Mouse (Mus musculus): ENCODE results near the gene Pkn1. TPM values are rescaled to one million over a fixed set of nuclear protein-coding genes. Genes with fewer than 3 reads are reported as not detected.

The Pkn1 gene
- polyA plus RNA-seq, 1 experiment from 2014 or later, result 37.0 TPM

GRCm38 (mm10) chr8:83741849-83742655 is 43.1 kb upstream of the Pkn1 start:
- no peaks in the 10 kb centered on the region for H3K36me3 ChIP-seq (ENCODE audit: control insufficient read depth, insufficient read depth)
- TF ChIP-seq CTCF (IDR thresholded peaks at IDR 0.05; ENCODE audit: low read depth), result no peak
- peak overlapping the region; percentile 88 for H3K4me2 ChIP-seq (replicated peaks; ENCODE audit: low read depth)
- H3K9ac ChIP-seq (ENCODE audit: low read depth, low read length), result no peak overlapping the region
- H3K4me3 ChIP-seq (ENCODE audit: low read depth, low read length), result no peak overlapping the region
- no peaks in the 10 kb centered on the region for H3K27me3 ChIP-seq (replicated peaks; ENCODE audit: control insufficient read depth, insufficient read depth, low read length)
- peak overlapping the region; percentile 81; the same call in 1 of the 2 replicates for H3K27ac ChIP-seq (ENCODE audit: low read depth, low read length)
- WGBS, result 76% methylated on average over 19 of the region's 19 CpGs
- no peaks in the 10 kb centered on the region for H3K9me3 ChIP-seq (ENCODE audit: control insufficient read depth)
- no peak for ATAC-seq
- H3K4me1 ChIP-seq (replicated peaks; ENCODE audit: control insufficient read depth, insufficient read depth, low read length), result 0 out of 2 replicates have a peak, but pooled peaks cover 3% of the 10 kb centered on the region

- Histone ChIP-seq H3K4me2 (replicated peaks; ENCODE audit: low read depth) (peak within 1 kb of the TSS; percentile 88), H3K9ac (ENCODE audit: low read depth, low read length) (peak within 1 kb of the TSS; percentile 65), H3K36me3 (ENCODE audit: control insufficient read depth, insufficient read depth) (no peaks in the 10 kb centered on the region), H3K4me3 (ENCODE audit: low read depth, low read length) (peak within 1 kb of the TSS; percentile 59), H3K9me3 (ENCODE audit: control insufficient read depth) (no peaks in the 10 kb centered on the region), H3K27me3 (replicated peaks; ENCODE audit: control insufficient read depth, insufficient read depth, low read length) (no peaks in the 10 kb centered on the region), H3K27ac (ENCODE audit: low read depth, low read length) (peak within 1 kb of the TSS; percentile 81), H3K4me1 (replicated peaks; ENCODE audit: control insufficient read depth, insufficient read depth, low read length) (0 out of 2 replicates have a peak, but pooled peaks cover 3% of the 10 kb centered on the region)
- WGBS, result 2% methylated on average over 51 of the region's 56 CpGs
- ATAC-seq, result peak; percentile 58
- peak; percentile 16; the same call in 1 of the 2 replicates for TF ChIP-seq CTCF (IDR thresholded peaks at IDR 0.05; ENCODE audit: low read depth)
Measured at GRCm38 (mm10) chr8:83740976-83741741, 42.2 kb upstream of the Pkn1 start, which contains the start of gene Adgre5. Adgre5 (minus strand) TSS chr8:83741326.

GRCm38 (mm10) chr8:83740586-83740975 is 41.6 kb upstream of the Pkn1 start:
- no peak; the same call in 1 of the 2 replicates for ATAC-seq
- Histone ChIP-seq H3K9me3 (ENCODE audit: control insufficient read depth) (no peaks in the 10 kb centered on the region), H3K4me1 (replicated peaks; ENCODE audit: control insufficient read depth, insufficient read depth, low read length) (0 out of 2 replicates have a peak, but pooled peaks cover 3% of the 10 kb centered on the region), H3K4me3 (ENCODE audit: low read depth, low read length) (peak overlapping the region; percentile 59), H3K27me3 (replicated peaks; ENCODE audit: control insufficient read depth, insufficient read depth, low read length) (no peaks in the 10 kb centered on the region), H3K4me2 (replicated peaks; ENCODE audit: low read depth) (peak overlapping the region; percentile 88), H3K27ac (ENCODE audit: low read depth, low read length) (peak overlapping the region; percentile 81; the same call in 1 of the 2 replicates), H3K36me3 (ENCODE audit: control insufficient read depth, insufficient read depth) (no peaks in the 10 kb centered on the region), H3K9ac (ENCODE audit: low read depth, low read length) (peak overlapping the region; percentile 65)
- WGBS, result 21% methylated on average over 3 of the region's 3 CpGs
- TF ChIP-seq CTCF (IDR thresholded peaks at IDR 0.05; ENCODE audit: low read depth), result no peak

- Histone ChIP-seq H3K27ac (ENCODE audit: low read depth, low read length) (peak overlapping the region; percentile 81), H3K36me3 (ENCODE audit: control insufficient read depth, insufficient read depth) (no peaks in the 10 kb centered on the region), H3K4me2 (replicated peaks; ENCODE audit: low read depth) (peak overlapping the region; percentile 88), H3K4me3 (ENCODE audit: low read depth, low read length) (peak overlapping the region; percentile 59), H3K9me3 (ENCODE audit: control insufficient read depth) (no peaks in the 10 kb centered on the region), H3K27me3 (replicated peaks; ENCODE audit: control insufficient read depth, insufficient read depth, low read length) (no peaks in the 10 kb centered on the region), H3K9ac (ENCODE audit: low read depth, low read length) (0 out of 2 replicates have a peak overlapping the region, but pooled peaks have one; percentile 65), H3K4me1 (replicated peaks; ENCODE audit: control insufficient read depth, insufficient read depth, low read length) (0 out of 2 replicates have a peak, but pooled peaks cover 3% of the 10 kb centered on the region)
- 21% methylated on average over 8 of the region's 8 CpGs for WGBS
- peak; percentile 48 for ATAC-seq
- TF ChIP-seq CTCF (IDR thresholded peaks at IDR 0.05; ENCODE audit: low read depth), result no peak
Measured at GRCm38 (mm10) chr8:83739711-83740468, 40.9 kb upstream of the Pkn1 start.

- H3K9ac ChIP-seq (ENCODE audit: low read depth, low read length), result no peak overlapping the region
- H3K27me3 ChIP-seq (replicated peaks; ENCODE audit: control insufficient read depth, insufficient read depth, low read length), result no peaks in the 10 kb centered on the region
- 0 out of 2 replicates have a peak, but pooled peaks have one; percentile 5 for ATAC-seq
- 0 out of 2 replicates have a peak overlapping the region, but pooled peaks have one; percentile 5 for H3K4me3 ChIP-seq (ENCODE audit: low read depth, low read length)
- no peaks in the 10 kb centered on the region for H3K36me3 ChIP-seq (ENCODE audit: control insufficient read depth, insufficient read depth)
- 0 out of 2 replicates have a peak, but pooled peaks cover 3% of the 10 kb centered on the region for H3K4me1 ChIP-seq (replicated peaks; ENCODE audit: control insufficient read depth, insufficient read depth, low read length)
- no peak for TF ChIP-seq CTCF (IDR thresholded peaks at IDR 0.05; ENCODE audit: low read depth)
- no peaks in the 10 kb centered on the region for H3K9me3 ChIP-seq (ENCODE audit: control insufficient read depth)
- peak overlapping the region; percentile 81; the same call in 1 of the 2 replicates for H3K27ac ChIP-seq (ENCODE audit: low read depth, low read length)
- H3K4me2 ChIP-seq (replicated peaks; ENCODE audit: low read depth), result peak overlapping the region; percentile 88
- 64% methylated on average over 10 of the region's 10 CpGs for WGBS
Measured at GRCm38 (mm10) chr8:83738949-83739710, 40.2 kb upstream of the Pkn1 start.

Data from intestine, postnatal 0 days (tissue).